Mouse (Mus musculus) limb, embryonic 14.5 days (tissue): ENCODE data around the gene Hist1h4j. TPM values are rescaled to one million over a fixed set of nuclear protein-coding genes. Genes with fewer than 3 reads are reported as not detected.
A peak's percentile ranks its signal among the peaks of the same experiment; 100 is the strongest.
"Not testable (repeated sequence)": the region's sequence is repeated elsewhere in the genome, so short reads cannot be mapped to it uniquely, and the experiment has no call there.

ENCODE experiments used
- ATAC-seq: fragments of 200-750 bp; cut with Nextera tagmentation; 2 replicates; pipeline ENCODE4 v1.8.0; 2017; ENCODE audit warnings: low read depth, moderate number of reproducible peaks, moderate TSS enrichment; ENCODE audit not compliant: low FRiP score
- DNase-seq: peaks from one replicate; pipeline ENCODE4 v3.0.0-alpha.2; 2015; ENCODE audit warnings: low spot score
- H3K27ac ChIP-seq: fragments of 300-500 bp; sonication (generic); replicated peaks from 2 replicates; pipeline ENCODE4 v1.5.1; 2014; ENCODE audit warnings: low read depth, mild to moderate bottlenecking, low read length, moderate library complexity, mixed read lengths
- H3K27me3 ChIP-seq: fragments of 300-500 bp; sonication (generic); 2 replicates; pipeline ENCODE4 v1.6.1; 2014; ENCODE audit warnings: low read length, mixed read lengths; ENCODE audit not compliant: control insufficient read depth, insufficient read depth
- H3K36me3 ChIP-seq: fragments of 300-500 bp; sonication (generic); 2 replicates; pipeline ENCODE4 v1.6.1; 2014; ENCODE audit warnings: mild to moderate bottlenecking, low read length, moderate library complexity, mixed read lengths; ENCODE audit not compliant: control insufficient read depth, insufficient read depth
- H3K4me1 ChIP-seq: fragments of 300-500 bp; sonication (generic); 2 replicates; pipeline ENCODE4 v1.6.1; 2014; ENCODE audit warnings: antibody characterized with exemption, low read length, mixed read lengths; ENCODE audit not compliant: control insufficient read depth, insufficient read depth
- H3K4me2 ChIP-seq: fragments of 300-500 bp; sonication (generic); replicated peaks from 2 replicates; pipeline ENCODE4 v1.6.1; 2014; ENCODE audit warnings: low read depth, mild to moderate bottlenecking, low read length, moderate library complexity; ENCODE audit not compliant: severe bottlenecking
- H3K4me3 ChIP-seq: fragments of 300-500 bp; sonication (generic); replicated peaks from 2 replicates; pipeline ENCODE4 v1.5.1; 2014; ENCODE audit warnings: low read length
- H3K9ac ChIP-seq: fragments of 300-500 bp; sonication (generic); 2 replicates; pipeline ENCODE4 v1.6.1; 2014; ENCODE audit warnings: mild to moderate bottlenecking, low read depth, low read length, moderate library complexity; ENCODE audit not compliant: severe bottlenecking
- H3K9me3 ChIP-seq: fragments of 300-500 bp; sonication (generic); 2 replicates; pipeline ENCODE4 v1.6.1; 2016; ENCODE audit warnings: low read length; ENCODE audit not compliant: control insufficient read depth
- POLR2A ChIP-seq: fragments of 200-500 bp; IDR thresholded peaks from 2 replicates; pipeline ENCODE4 v1.8.0; 2012; ENCODE audit warnings: inconsistent platforms, mild to moderate bottlenecking, moderate library complexity, borderline replicate concordance; ENCODE audit not compliant: insufficient read depth, insufficient read length; ENCODE audit errors: extremely low read depth
- WGBS: fragments of 180-500 bp; shearing (Covaris S2); extraction: QIAGEN DNeasy Blood & Tissue Kit; methylation state at CpG from one replicate; pipeline ENCODE4 v1.1.7; 2014; 5-methylcytosine and 5-hydroxymethylcytosine counted together
- polyA plus RNA-seq, 2 experiments: library from polyadenylated mRNA; depleted of rRNA in 1 of 2; stranded (reverse) in 1 of 2; unstranded in 1 of 2; fragments of >200 nt; fragmentation: Nextera tagmentation in 1 of 2; extraction: Ambion mirVana in 1 of 2; gene quantifications; 2 replicates each; pipeline versions ENCODE4 v1.2.1 to v1.2.3; 2012 to 2014

Hist1h4j gene
- polyA plus RNA-seq, 2 experiments = 1.3 to 13.8 TPM

GRCm38 (mm10) chr13:21751417-21751816 lies 16.6 kb downstream of the Hist1h4j start:
- H3K4me2 ChIP-seq = no peak overlapping the region
- no peak for ATAC-seq
- 0 out of 2 replicates have a peak overlapping the region, but pooled peaks have one; percentile 43 for H3K27ac ChIP-seq
- no peak for DNase-seq
- H3K36me3 ChIP-seq = no peaks in the 10 kb centered on the region
- H3K4me1 ChIP-seq = peaks cover 23% of the 10 kb centered on the region
- H3K4me3 ChIP-seq = no peak overlapping the region
- no peak for TF ChIP-seq POLR2A
- no peaks in the 10 kb centered on the region for H3K27me3 ChIP-seq
- no peaks in the 10 kb centered on the region for H3K9me3 ChIP-seq
- no peak overlapping the region for H3K9ac ChIP-seq

- H3K27ac ChIP-seq = peak overlapping the region; percentile 43; the same call in 1 of the 2 replicates
- no peak overlapping the region for H3K4me2 ChIP-seq
- H3K9ac ChIP-seq = no peak overlapping the region
- DNase-seq = no peak
- no peaks in the 10 kb centered on the region for H3K9me3 ChIP-seq
- no peak overlapping the region for H3K4me3 ChIP-seq
- 71% methylated on average over 3 of the region's 3 CpGs for WGBS
- no peak for ATAC-seq
- no peaks in the 10 kb centered on the region for H3K27me3 ChIP-seq
- TF ChIP-seq POLR2A = no peak
- no peaks in the 10 kb centered on the region for H3K36me3 ChIP-seq
- peaks cover 23% of the 10 kb centered on the region for H3K4me1 ChIP-seq
Observed at GRCm38 (mm10) chr13:21751827-21752226, 17.0 kb downstream of the Hist1h4j start.

GRCm38 (mm10) chr13:21752356-21752755 lies 17.5 kb downstream of the Hist1h4j start:
- TF ChIP-seq POLR2A = 0 out of 2 replicates have a peak, but pooled peaks have one; percentile 32
- H3K4me1 ChIP-seq = peaks cover 23% of the 10 kb centered on the region
- 0 out of 2 replicates have a peak overlapping the region, but pooled peaks have one; percentile 43 for H3K4me3 ChIP-seq
- ATAC-seq (no peak), DNase-seq (no peak)
- H3K9ac ChIP-seq = no peak overlapping the region
- H3K9me3 ChIP-seq = no peaks in the 10 kb centered on the region
- 39% methylated on average over 3 of the region's 3 CpGs for WGBS
- H3K4me2 ChIP-seq = peak overlapping the region; percentile 62
- H3K27ac ChIP-seq = peak overlapping the region; percentile 89
- no peaks in the 10 kb centered on the region for H3K36me3 ChIP-seq
- H3K27me3 ChIP-seq = no peaks in the 10 kb centered on the region

GRCm38 (mm10) chr13:21753051-21753523 lies 18.2 kb downstream of the Hist1h4j start:
- DNase-seq = no peak
- H3K27me3 ChIP-seq = no peaks in the 10 kb centered on the region
- no peak for TF ChIP-seq POLR2A
- H3K9me3 ChIP-seq = no peaks in the 10 kb centered on the region
- peaks cover 23% of the 10 kb centered on the region for H3K4me1 ChIP-seq
- H3K9ac ChIP-seq = peak overlapping the region; percentile 61
- peak overlapping the region; percentile 43 for H3K4me3 ChIP-seq
- H3K4me2 ChIP-seq = peak overlapping the region; percentile 62
- no peaks in the 10 kb centered on the region for H3K36me3 ChIP-seq
- ATAC-seq = no peak
- WGBS = 1% methylated on average over 10 of the region's 10 CpGs
- peak overlapping the region; percentile 89 for H3K27ac ChIP-seq

- 1% methylated on average over 19 of the region's 50 CpGs for WGBS
- not testable (repeated sequence) for H3K9me3 ChIP-seq, H3K27me3 ChIP-seq, H3K36me3 ChIP-seq
- H3K4me2 ChIP-seq = peak within 1 kb of the TSS; percentile 63
- TF ChIP-seq POLR2A = peak; percentile 66; the same call in 1 of the 2 replicates
- H3K27ac ChIP-seq = peak within 1 kb of the TSS; percentile 89
- DNase-seq = peak; percentile 98
- H3K4me1 ChIP-seq = peaks cover 20% of the 10 kb centered on the region
- H3K9ac ChIP-seq = peak within 1 kb of the TSS; percentile 61
- H3K4me3 ChIP-seq = peak within 1 kb of the TSS; percentile 43
- ATAC-seq = peak; percentile 91
Observed at GRCm38 (mm10) chr13:21753524-21754285, 18.8 kb downstream of the Hist1h4j start, which contains the start of the genes Hist1h2ak and Hist1h2bn. Hist1h2ak (minus strand) TSS chr13:21753827. Hist1h2bn (plus strand) TSS chr13:21754123.

GRCm38 (mm10) chr13:21754294-21755001 lies 19.6 kb downstream of the Hist1h4j start:
- peak; percentile 56 for DNase-seq
- H3K9ac ChIP-seq = peak overlapping the region; percentile 59
- WGBS = under 1% methylated on average over 15 of the region's 26 CpGs
- not testable (repeated sequence) for H3K27me3 ChIP-seq, H3K9me3 ChIP-seq, ATAC-seq, H3K36me3 ChIP-seq
- H3K4me2 ChIP-seq = peak overlapping the region; percentile 63
- peak overlapping the region; percentile 81 for H3K27ac ChIP-seq
- H3K4me3 ChIP-seq = peak overlapping the region; percentile 43
- H3K4me1 ChIP-seq = peaks cover 14% of the 10 kb centered on the region
